Mouse (Mus musculus) fat pad, adult 2 months (tissue): ENCODE data around the gene Epb41l3.

Experiments used
- DNase-seq: peaks from one replicate; pipeline ENCODE4 v3.0.0-alpha.2; 2011; ENCODE audit warnings: low read depth, low spot score; ENCODE audit errors: extremely low read depth

Epb41l3 gene

GRCm38 (mm10) chr17:69075501-69076237 lies at the start of gene Epb41l3:
Gene Epb41l3 (plus strand): TSS chr17:69075683.
- no peak for DNase-seq

GRCm38 (mm10) chr17:69038760-69039675 lies 36.5 kb upstream of the Epb41l3 start:
- no peak for DNase-seq

GRCm38 (mm10) chr17:69041516-69041915 lies 34.0 kb upstream of the Epb41l3 start:
- no peak for DNase-seq

- DNase-seq: no peak
These were observed 26.7 kb upstream of the Epb41l3 start for GRCm38 (mm10) chr17:69048826-69049225.

GRCm38 (mm10) chr17:69054029-69054428 lies 21.5 kb upstream of the Epb41l3 start:
- DNase-seq: no peak

- no peak for DNase-seq
These were observed 15.7 kb upstream of the Epb41l3 start for GRCm38 (mm10) chr17:69059760-69060159.

- no peak for DNase-seq
These were observed 15.1 kb upstream of the Epb41l3 start for GRCm38 (mm10) chr17:69060388-69060787.

- DNase-seq: no peak
These were observed 13.4 kb upstream of the Epb41l3 start for GRCm38 (mm10) chr17:69061883-69062745.

GRCm38 (mm10) chr17:69067937-69068739 lies 7.3 kb upstream of the Epb41l3 start:
- no peak for DNase-seq

- no peak for DNase-seq
These were observed 1.4 kb upstream of the Epb41l3 start for GRCm38 (mm10) chr17:69074095-69074494.

- DNase-seq: no peak
These were observed 749 bp downstream of the Epb41l3 start for GRCm38 (mm10) chr17:69076238-69076625.

GRCm38 (mm10) chr17:69076747-69077543 lies 1.5 kb downstream of the Epb41l3 start:
- DNase-seq: no peak

- DNase-seq: no peak
These were observed 2.0 kb downstream of the Epb41l3 start for GRCm38 (mm10) chr17:69077544-69077920.

GRCm38 (mm10) chr17:69082316-69082715 lies 6.8 kb downstream of the Epb41l3 start:
- no peak for DNase-seq

GRCm38 (mm10) chr17:69091618-69092017 lies 16.1 kb downstream of the Epb41l3 start:
- no peak for DNase-seq

GRCm38 (mm10) chr17:69097068-69097467 lies 21.6 kb downstream of the Epb41l3 start:
- DNase-seq: no peak

- DNase-seq: no peak
These were observed 22.5 kb downstream of the Epb41l3 start for GRCm38 (mm10) chr17:69097955-69098354.

GRCm38 (mm10) chr17:69103326-69103725 lies 27.8 kb downstream of the Epb41l3 start:
- no peak for DNase-seq

GRCm38 (mm10) chr17:69105035-69105798 lies 29.7 kb downstream of the Epb41l3 start:
- DNase-seq: no peak
